Mouse (Mus musculus) cerebellum, adult 2 months (tissue): ENCODE measurements at regions not wholly inside any gene's neighbourhood (a gene's known extent, or its start where the extent isn't known, plus 50 kb on each side); places are given as distances from the start of the nearest gene placed in this dataset.

Experiments used
- DNase-seq, 2 experiments: peaks; one replicate each; pipeline ENCODE4 v3.0.0; 2021
- H3K27ac ChIP-seq: fragments of 200-500 bp; 2 replicates; pipeline ENCODE4 v1.5.1; 2012; ENCODE audit warnings: low read length, control low read depth, inconsistent platforms; ENCODE audit not compliant: insufficient read depth
- H3K27me3 ChIP-seq: fragments of 200-500 bp; 2 replicates; pipeline ENCODE4 v1.6.1; 2012; ENCODE audit warnings: inconsistent platforms, mild to moderate bottlenecking, low read length, moderate library complexity; ENCODE audit not compliant: control insufficient read depth, insufficient read depth
- H3K4me1 ChIP-seq: fragments of 200-500 bp; 2 replicates; pipeline ENCODE4 v1.6.1; 2011; ENCODE audit warnings: low read length; ENCODE audit not compliant: control insufficient read depth, insufficient read depth
- H3K4me3 ChIP-seq: fragments of 200-500 bp; replicated peaks from 2 replicates; pipeline ENCODE3; 2011; ENCODE audit warnings: mild to moderate bottlenecking, low read depth, low read length, control low read depth; ENCODE audit not compliant: insufficient read depth
- CTCF ChIP-seq: fragments of 200-500 bp; IDR thresholded peaks from 2 replicates; pipeline ENCODE4 v1.5.1; 2011; ENCODE audit warnings: low read depth, mild to moderate bottlenecking, control low read depth, low read length, moderate library complexity, borderline replicate concordance; ENCODE audit not compliant: insufficient read depth
- POLR2A ChIP-seq: fragments of 200-500 bp; IDR thresholded peaks from 2 replicates; pipeline ENCODE4 v1.6.1; 2011; ENCODE audit warnings: low read length, control low read depth, borderline replicate concordance; ENCODE audit not compliant: insufficient read depth
- WGBS: fragments of 180-500 bp; shearing (Covaris S2); methylation state at CpG from one replicate; pipeline ENCODE4 v1.1.7; 2018; 5-methylcytosine and 5-hydroxymethylcytosine counted together

- WGBS = 36% methylated on average over 6 of the region's 6 CpGs
- TF ChIP-seq POLR2A = no peak
- TF ChIP-seq CTCF = no peak
- no peaks in the 10 kb centered on the region for H3K27me3 ChIP-seq
Observed at GRCm38 (mm10) chr16:80138963-80139362, 1048.1 kb upstream of the Tmprss15 start.

GRCm38 (mm10) chr16:80138230-80138629, 1047.3 kb upstream of the Tmprss15 start:
- no peak overlapping the region for H3K27ac ChIP-seq
- no peak for DNase-seq
- WGBS = 97% methylated on average over 2 of the region's 2 CpGs
- no peaks in the 10 kb centered on the region for H3K4me1 ChIP-seq
- H3K4me3 ChIP-seq = no peak overlapping the region
- H3K27me3 ChIP-seq = no peaks in the 10 kb centered on the region
- TF ChIP-seq POLR2A (no peak), CTCF (no peak)

More at GRCm38 (mm10) chr16:80138963-80139362, 1048.1 kb upstream of the Tmprss15 start:
- no peak overlapping the region for H3K4me3 ChIP-seq
- no peaks in the 10 kb centered on the region for H3K4me1 ChIP-seq
- peak; percentile 9 to 24 for DNase-seq
- H3K27ac ChIP-seq = no peak overlapping the region
